Mouse (Mus musculus) effector memory CD4-positive, alpha-beta T cell, adult 7 months (primary cell): ENCODE results near the gene Dph7. TPM values are rescaled to one million over a fixed set of nuclear protein-coding genes. Genes with fewer than 3 reads are reported as not detected.

ENCODE experiments used
- polyA plus RNA-seq: library from polyadenylated mRNA; unstranded; fragments of 100-300 nt; shearing (Covaris generic); gene quantifications from one replicate; pipeline ENCODE4 v1.2.1, GENCODE M21; 2017

The Dph7 gene
- polyA plus RNA-seq: 13.5 TPM

GRCm38 (mm10) chr2:24962304-24963000 is at the start of gene Dph7:
Gene Dph7 (plus strand): TSS chr2:24962400.

GRCm38 (mm10) chr2:24918930-24919838 is 43.0 kb upstream of the Dph7 start, which contains the start of gene Ehmt1:
Gene Ehmt1 (minus strand): TSS chr2:24919614.

GRCm38 (mm10) chr2:24935057-24935796 is 27.0 kb upstream of the Dph7 start, which contains the start of gene Arrdc1:
Gene Arrdc1 (minus strand): TSS chr2:24935252.

GRCm38 (mm10) chr2:24949421-24950188 is 12.6 kb upstream of the Dph7 start, which contains the start of gene Zmynd19:
Gene Zmynd19 (plus strand): TSS chr2:24949792.

GRCm38 (mm10) chr2:24974906-24975703 is 12.9 kb downstream of the Dph7 start, which contains the start of gene Mrpl41:
Gene Mrpl41 (minus strand): TSS chr2:24975098.

GRCm38 (mm10) chr2:24975704-24976297 is 13.6 kb downstream of the Dph7 start, which contains the start of gene Pnpla7:
Gene Pnpla7 (plus strand): TSS chr2:24976033.

Other genes with a start within 250 kb of the Dph7 start
- 0.06 TPM for gene Cacna1b, start 199.2 kb upstream of the Dph7 start, polyA plus RNA-seq
- gene Ehmt1, start 42.8 kb upstream of the Dph7 start, polyA plus RNA-seq: 41.2 TPM
- gene Arrdc1, start 27.1 kb upstream of the Dph7 start, polyA plus RNA-seq: 173 TPM
- gene Zmynd19, start 12.6 kb upstream of the Dph7 start, polyA plus RNA-seq: 16.1 TPM
- 74.5 TPM for gene Mrpl41, start 12.7 kb downstream of the Dph7 start, polyA plus RNA-seq
- gene Pnpla7, start 13.6 kb downstream of the Dph7 start, polyA plus RNA-seq: 77.5 TPM
- gene Nsmf, start 92.0 kb downstream of the Dph7 start, polyA plus RNA-seq: 26.2 TPM
- gene Entpd8, start 117.9 kb downstream of the Dph7 start, polyA plus RNA-seq: not detected
- gene Noxa1, start 132.7 kb downstream of the Dph7 start, polyA plus RNA-seq: 0.24 TPM
- gene Nrarp, start 218.4 kb downstream of the Dph7 start, polyA plus RNA-seq: 8.6 TPM
- gene Tor4a, start 234.5 kb downstream of the Dph7 start, polyA plus RNA-seq: 32.6 TPM
- 86.6 TPM for gene Nelfb, start 249.1 kb downstream of the Dph7 start, polyA plus RNA-seq